Mouse (Mus musculus): ENCODE results near the gene Ccnt1. TPM values are rescaled to one million over a fixed set of nuclear protein-coding genes. Genes with fewer than 3 reads are reported as not detected.

Gene Ccnt1
- total RNA-seq (2014; fragmentation: Nextera tagmentation) (66.8 and 70.7 TPM in 2 replicates), total RNA-seq (2017) (80.8 and 88.3 TPM in 2 replicates)

DNA sequence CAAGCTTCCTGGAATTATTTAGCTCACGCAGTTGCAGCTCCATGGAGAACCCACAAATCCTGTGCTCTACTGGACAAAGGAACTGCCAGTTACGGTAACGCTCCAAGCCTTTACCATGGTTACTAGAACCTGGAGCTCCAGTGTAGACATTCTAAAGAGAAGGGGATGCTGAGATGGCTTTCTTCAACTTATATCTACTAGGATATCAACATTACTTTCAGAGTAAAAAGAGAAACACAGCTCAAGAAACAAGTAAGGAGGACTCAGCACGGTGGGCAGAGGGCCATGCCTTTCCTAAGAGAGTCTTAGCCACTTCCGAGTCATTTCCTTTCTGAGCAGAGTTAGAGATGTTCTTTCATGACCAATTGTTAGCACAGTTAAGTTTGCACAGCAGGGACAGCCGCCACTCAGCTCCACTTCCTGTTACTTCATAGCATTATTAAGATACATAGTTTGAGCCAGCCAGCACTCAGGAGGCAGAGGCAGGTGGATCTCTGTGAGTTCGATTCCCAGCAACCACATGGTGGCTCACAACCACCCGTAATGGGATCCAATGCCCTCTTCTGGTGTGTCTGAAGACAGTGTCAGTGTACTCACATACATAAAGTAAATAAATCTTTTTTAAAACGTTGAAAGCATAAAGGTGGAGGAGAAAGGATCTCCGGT is at the start of gene Ccnt1, which contains the start of gene 4930415O20Rik:
Ccnt1 (minus strand) TSS at position 51 of the 666 bp plus-strand sequence.
4930415O20Rik (plus strand) TSS at position 132 of the 666 bp plus-strand sequence.
- no peak for ATAC-seq (replicated peaks; ENCODE audit: low FRiP score, low TSS enrichment, poor library complexity, severe bottlenecking)

DNA sequence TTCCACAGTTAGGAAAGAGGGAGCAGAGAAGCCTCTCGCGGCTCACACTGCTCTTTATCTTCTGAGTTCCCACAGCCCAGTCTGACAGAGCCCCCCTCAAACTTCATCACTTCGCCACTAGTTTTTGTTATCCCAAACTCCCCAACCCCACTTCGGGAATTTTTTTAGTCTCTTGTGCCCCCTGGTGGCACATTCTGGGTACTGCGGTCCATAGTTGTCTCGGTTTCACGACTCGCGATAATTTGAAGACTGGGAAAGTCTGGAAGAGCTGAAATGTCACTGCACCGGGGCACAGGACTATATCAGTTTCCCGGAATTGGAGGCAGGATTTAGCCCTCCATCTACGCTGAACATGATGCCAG is 46.4 kb upstream of the Ccnt1 start:
- ATAC-seq (replicated peaks; ENCODE audit: low FRiP score, low TSS enrichment, poor library complexity, severe bottlenecking), result peak; percentile 44

DNA sequence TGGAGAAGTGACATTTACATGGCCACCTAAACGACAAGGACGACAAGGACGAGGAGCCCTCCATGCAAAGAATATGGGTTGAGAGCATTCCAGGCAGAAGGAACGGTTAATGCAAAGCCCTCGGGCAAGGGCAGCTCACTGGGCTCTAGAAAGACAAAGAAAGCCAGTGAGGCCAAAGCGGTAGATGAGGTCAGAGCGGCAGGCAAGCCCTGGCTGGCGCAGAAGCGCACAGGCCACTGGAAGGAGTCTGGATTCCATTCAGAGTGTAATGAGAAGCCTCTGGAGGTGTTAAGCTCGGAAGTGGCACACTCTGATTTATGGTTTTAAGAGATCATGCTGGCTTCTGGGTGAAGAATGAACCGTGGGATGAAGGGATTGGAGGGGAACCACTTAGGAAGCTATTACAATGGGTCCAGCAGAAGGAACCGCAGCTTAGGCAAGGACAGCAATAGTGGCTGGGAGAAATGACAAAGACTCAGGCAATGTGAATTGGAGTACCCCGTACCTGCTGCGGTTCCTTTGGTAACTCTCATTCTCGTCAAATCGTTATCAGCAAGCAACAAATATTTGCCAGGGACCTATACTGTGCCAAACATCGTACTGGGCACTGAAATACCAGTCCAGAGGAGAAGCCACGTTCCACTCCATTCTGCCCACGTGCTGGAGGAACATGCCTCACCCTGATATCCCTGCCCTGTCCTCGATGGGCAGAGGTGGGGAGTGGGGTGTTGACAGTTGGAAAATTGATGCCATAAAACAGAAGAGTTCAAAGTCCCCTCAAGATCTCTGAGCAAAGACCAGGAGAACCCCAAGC is 45.8 kb upstream of the Ccnt1 start:
- peak; percentile 32 for ATAC-seq (replicated peaks; ENCODE audit: low FRiP score, low TSS enrichment, poor library complexity, severe bottlenecking)

DNA sequence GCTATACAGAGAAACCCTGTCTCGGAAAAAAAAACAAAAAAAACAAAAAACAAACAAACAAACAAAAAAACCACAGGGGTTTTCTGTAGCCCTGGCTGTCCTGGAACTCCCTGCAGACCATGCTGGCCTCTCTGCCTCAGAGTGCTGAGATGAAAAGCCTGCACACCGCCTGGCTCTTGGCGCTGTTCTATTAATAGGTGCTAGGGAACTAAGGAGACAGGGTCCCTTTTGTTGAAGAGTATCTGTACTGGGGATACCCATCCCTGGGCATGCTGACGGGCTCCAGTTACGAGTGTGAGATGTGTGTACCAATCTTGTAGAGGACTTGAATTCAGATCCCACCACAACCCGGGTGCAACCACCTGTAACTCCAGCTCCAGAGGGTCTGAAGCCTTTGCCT is 45.0 kb upstream of the Ccnt1 start:
- no peak for ATAC-seq (replicated peaks; ENCODE audit: low FRiP score, low TSS enrichment, poor library complexity, severe bottlenecking)

DNA sequence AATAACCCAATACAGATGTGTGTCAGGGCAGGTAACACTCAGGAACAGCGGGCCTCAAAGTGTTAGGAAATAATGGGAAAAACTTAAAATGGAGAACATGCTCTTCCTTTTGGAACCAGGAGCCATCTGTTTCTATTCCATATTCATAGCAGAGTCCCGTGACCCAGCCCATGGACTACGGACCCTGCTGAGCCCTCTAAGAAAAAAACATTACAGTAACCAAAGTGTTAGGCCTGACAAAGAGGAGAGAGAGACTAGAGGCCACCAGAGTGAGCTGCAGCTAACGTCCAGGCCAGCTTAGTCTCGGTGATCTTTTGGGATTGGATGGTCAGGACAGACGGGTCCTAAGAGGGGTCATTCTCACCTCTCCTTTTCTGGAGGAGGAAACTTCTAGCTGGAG is 44.2 kb upstream of the Ccnt1 start:
- no peak for ATAC-seq (replicated peaks; ENCODE audit: low FRiP score, low TSS enrichment, poor library complexity, severe bottlenecking)

DNA sequence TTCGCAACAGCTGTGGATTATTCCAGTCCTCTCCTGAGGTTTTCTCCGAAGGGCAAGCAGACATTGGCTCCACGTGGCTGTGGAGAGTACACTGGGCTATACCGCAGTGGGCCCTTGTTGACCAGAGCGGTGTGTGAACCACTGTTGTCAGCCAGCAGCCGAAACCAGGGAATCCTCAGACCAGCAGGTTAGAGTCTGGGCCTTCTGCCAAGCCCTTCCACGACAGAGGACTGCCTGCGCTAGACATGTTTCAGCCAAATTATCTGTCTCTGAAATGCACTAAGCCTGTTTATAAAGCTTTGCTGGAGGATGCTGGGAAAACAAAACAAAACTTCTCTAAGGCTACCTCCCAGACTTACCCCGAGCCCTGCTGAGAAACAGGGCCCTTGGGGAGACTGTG is 43.8 kb upstream of the Ccnt1 start:
- peak; percentile 68 for ATAC-seq (replicated peaks; ENCODE audit: low FRiP score, low TSS enrichment, poor library complexity, severe bottlenecking)

DNA sequence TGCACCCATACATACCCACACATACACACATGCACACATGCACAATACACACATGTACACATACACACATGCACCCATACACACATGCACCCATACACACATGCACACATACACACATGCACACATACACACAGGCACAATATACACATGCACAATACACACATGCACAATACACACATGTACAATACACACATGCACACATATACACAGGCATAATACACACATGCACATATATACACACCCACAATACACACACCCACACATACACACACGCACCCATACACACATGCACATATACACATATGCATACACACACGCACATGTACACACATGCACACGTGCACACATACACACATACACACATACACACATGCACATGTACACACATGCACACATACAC is 41.5 kb upstream of the Ccnt1 start:
- ATAC-seq (replicated peaks; ENCODE audit: low FRiP score, low TSS enrichment, poor library complexity, severe bottlenecking), result no peak

DNA sequence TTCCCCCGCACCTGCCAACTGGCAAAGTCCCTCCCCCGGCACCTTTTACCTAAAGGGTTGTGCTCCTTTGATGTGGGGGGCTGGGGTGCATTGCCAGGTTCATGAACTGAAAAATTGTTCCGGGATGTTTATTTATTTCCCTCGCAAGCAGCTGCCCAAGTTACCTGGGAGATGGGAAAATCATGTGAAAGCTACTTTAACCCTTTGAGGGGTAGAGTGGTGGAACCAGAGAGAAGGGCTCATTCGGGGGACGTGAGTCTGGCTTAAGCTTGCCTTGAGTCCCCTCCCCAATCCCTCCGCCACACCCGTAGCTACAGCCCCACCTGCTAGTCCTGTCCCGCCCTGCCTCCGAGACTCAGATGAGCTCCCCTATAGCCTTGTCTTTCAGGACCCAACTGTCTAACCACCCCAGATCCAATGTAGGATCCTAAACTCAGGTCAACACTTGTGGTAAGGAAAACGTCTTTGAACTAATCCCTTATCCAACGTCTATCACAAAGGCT is 39.5 kb upstream of the Ccnt1 start:
- ATAC-seq (replicated peaks; ENCODE audit: low FRiP score, low TSS enrichment, poor library complexity, severe bottlenecking), result no peak

DNA sequence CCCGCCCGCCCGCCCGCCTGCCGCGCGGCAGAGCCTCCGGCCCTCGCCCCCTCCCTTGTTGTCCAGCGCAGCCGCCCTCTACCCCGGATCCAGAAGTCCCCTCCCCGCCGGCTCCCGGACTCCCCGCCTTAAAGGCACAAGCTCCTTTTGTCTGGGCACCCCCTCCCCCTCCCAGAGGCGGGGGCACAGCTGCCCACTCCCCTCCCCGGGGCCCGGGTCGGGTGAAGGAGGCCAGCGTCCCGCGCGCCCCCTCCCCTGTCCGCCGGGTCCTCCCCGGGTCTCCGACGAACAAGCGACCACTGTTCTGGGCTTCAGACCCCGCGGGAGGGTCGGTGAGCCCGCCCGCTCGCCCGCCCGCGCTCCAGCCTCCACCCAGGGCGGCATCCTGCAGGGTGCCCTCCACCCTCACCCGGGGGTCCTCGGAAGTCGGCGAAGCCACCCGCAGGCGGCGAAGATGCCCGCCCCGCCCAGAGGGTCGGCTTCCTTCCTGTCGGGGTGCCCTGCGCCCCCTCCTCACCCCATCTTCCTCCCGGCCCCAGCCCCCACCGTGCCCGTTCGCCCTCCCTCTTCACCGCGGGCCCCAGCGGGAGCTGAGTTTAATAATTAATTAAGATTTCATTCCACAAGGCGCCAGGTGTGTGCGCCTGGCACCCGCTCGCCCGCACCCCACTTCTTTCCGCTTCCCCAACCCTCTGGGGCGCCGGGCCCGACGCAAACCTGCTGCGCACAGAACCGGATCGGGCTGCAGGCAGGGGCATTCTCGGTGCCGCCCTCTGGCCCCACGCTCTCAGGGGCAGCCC is 38.8 kb upstream of the Ccnt1 start, which contains the start of gene Adcy6:
Adcy6 (minus strand) TSS at position 746 of the 800 bp plus-strand sequence.
- ATAC-seq (replicated peaks; ENCODE audit: low FRiP score, low TSS enrichment, poor library complexity, severe bottlenecking), result no peak

DNA sequence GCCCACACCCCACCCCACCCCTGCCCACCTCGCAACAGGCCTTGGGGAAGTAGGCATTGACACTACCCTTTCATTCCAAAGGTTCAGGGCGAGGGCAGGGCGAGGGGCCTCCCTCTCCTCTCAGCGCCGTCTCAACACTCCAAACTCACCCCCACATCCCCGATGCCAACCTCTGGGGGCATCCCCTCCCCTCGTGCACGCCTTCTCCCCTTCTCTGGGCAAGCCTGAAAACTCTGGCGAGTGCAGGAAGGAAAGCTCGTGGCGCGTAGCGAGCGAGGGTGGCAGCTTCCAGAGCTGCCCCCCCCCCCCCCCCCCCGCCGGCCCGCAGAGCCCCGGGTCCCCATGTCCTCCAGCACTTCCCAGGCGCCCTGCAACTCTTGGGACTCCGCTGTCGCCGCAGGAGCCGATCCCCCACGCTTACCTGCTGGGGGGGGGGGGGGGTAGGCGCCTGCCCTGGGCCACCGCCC is 38.1 kb upstream of the Ccnt1 start:
- no peak; the same call in 1 of the 2 replicates for ATAC-seq (replicated peaks; ENCODE audit: low FRiP score, low TSS enrichment, poor library complexity, severe bottlenecking)

DNA sequence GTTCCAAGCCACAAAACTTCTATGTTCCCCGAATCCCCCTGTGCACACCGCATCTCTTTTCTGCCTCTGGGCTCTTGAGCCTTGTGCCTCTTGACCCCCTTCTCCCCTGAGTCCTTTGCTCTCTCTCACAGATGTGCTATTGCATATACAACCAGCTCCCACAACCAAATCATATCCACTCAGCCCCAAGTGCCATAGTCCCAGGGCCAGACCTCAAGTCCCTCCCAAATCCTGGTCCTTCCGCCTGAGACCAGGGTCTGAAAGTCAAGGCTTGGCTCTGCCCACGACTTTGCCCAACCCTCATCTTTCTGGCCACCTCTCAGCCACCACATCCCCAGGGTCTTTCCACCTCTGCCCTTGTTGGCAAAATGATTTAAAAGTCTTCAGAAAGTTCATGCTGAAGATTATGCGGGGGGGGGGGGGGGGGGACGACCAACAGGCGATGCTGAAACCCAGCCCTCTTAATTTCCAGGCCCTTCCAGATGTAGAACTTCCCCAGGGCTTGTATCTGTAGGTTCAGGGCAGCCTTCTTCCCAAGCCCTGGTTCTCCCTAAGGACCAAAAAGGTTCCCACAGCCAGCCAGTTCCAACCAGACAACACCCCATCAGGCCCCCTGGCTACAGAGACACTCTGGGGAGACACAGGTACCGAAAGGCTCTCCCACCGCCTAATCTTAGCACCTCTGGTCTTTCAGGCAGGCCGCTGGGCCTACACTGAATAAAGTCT is 37.5 kb upstream of the Ccnt1 start:
- no peak for ATAC-seq (replicated peaks; ENCODE audit: low FRiP score, low TSS enrichment, poor library complexity, severe bottlenecking)

DNA sequence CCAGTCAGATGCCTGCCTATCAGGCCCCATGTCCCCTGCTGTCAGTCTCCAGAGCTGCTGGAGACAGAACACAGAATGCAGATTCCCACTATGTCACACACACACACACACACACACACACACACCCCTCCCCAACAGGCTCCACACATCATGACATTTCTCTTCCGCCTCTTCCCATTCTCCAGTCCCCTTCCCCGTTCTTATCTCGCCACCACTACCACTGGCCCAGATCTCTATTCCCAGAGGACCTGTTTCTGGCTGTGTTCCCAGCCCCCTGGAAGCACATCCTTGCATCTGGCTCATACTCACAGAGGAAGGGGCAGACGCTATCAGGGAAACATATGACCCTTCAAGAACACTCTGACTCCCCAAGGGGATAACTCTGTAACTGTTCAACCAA is 36.8 kb upstream of the Ccnt1 start:
- no peak for ATAC-seq (replicated peaks; ENCODE audit: low FRiP score, low TSS enrichment, poor library complexity, severe bottlenecking)

DNA sequence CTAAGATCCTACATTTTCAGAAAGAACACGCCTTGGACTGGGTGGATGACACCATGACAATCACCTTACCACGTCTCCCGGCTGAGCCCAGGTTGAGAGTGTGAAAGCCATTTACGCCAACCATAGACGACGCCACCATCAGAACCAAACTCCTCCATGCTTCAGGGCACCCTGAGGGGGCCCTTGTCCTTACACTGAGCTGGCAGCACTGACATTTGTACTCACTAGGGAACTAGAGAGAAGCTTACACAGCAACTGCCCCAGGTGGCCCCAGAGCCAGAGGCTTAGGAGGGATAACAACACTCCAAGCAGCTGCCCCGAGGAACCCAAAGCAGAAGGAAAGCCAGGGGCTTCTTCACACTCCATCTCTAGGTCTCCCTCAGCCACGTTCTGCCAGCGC is 36.0 kb upstream of the Ccnt1 start:
- no peak for ATAC-seq (replicated peaks; ENCODE audit: low FRiP score, low TSS enrichment, poor library complexity, severe bottlenecking)

DNA sequence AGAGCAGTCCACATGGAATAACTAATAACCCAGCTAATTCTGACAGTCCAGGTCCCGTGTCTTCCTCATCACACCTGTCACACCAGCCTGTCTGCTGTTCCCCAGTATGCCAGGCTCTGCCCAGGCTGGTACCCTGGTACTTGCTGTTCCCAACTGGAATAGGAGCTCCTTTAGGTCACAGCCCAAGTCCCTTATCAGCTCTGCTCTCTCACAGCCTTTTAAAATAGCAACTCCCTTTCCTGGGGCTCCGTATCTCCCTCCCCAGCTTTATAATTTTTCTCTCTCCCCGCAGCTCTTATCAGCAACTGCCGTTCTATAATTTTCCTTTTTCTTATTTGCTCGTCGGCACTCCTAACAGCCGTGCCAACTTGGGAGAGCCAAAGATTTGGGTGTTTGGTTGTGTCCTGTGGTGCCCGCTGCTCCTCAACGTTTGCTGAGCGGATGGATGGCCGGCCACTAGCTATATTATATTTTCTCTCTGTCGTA is 35.4 kb upstream of the Ccnt1 start:
- peak; percentile 68 for ATAC-seq (replicated peaks; ENCODE audit: low FRiP score, low TSS enrichment, poor library complexity, severe bottlenecking)

DNA sequence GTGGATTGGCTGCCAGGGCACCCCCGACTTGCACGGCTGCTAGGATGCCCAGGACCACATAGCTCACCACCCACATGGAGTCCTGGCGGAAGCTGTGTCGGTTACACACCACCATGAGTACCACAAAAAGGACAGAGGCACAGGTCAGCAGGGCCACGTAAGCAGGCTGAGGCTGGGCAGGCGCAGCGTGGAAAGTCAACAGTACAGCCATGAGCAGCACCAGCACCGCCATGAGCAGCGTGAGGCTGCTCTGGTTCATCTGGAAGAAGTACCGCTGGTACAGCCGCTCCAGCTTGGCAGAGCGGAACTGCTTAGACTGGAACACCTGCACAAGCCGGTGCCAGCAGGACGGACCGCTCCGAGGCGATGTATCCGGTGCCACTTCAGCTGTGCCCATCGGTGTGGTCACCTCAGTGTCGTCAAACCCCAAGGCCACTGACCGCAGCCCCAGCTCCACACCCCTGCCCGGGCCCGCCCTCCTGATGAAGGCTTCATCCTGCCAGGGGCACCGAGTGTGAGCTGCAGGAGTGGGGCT is 33.4 kb upstream of the Ccnt1 start:
- ATAC-seq (replicated peaks; ENCODE audit: low FRiP score, low TSS enrichment, poor library complexity, severe bottlenecking), result no peak

DNA sequence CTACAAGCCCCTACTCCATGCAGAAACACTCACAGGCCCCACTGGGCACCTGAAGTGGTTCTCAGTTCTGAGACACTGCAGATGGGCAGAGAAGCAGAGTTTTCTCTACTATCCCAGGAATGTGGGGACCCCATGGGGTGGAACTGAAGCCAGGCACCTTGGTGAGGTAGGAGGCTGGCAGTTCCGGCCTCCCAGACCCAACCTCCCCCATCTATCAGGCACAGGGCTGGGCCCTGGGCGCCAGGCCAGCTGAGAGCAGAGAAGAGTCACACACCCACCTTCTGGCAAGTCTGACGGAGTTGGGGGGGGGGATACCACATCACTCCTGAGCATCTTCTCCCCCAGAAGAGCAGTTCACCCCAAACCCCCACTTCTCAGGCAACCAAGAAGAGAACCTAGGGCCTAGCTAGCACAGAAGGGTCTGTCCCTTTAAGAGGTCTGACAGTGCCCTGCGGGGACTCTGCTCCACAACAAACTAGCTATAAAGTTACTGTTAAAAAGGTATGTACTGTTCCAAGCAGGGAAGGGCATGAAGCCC is 32.3 kb upstream of the Ccnt1 start:
- ATAC-seq (replicated peaks; ENCODE audit: low FRiP score, low TSS enrichment, poor library complexity, severe bottlenecking), result peak; percentile 29; the same call in 1 of the 2 replicates

DNA sequence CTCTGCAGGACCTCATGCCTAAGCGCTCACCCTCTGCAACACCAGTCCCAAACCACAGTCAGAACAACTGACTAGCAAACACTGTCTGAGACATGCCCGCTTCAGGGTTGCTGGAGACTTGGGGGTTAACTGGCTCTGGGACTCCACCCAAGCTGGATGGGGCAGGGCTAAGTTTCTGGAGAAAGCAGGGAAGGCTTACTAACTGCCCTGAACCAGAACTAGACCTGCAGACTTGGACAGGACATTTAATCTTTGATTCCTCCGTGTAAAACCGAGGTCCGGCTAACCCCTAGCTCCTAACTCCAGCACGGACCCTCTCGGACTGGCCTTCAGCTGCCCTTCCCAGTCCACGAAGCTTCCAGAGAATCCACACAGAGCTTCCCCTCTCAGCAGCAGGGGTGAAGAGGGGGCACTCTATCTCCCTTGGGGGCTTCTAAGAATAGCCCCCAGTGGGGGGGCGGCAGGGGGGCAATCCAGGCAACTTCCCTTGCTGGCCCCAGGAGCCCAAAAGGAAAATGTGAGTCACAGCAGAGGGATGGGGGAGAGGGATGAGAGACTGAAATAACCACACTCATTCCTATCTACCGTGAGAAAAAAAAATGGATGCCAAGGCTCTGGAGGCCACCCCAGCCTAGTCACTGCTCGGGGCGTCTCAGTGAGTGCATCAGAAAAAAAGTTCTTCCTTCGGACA is 31.6 kb upstream of the Ccnt1 start:
- ATAC-seq (replicated peaks; ENCODE audit: low FRiP score, low TSS enrichment, poor library complexity, severe bottlenecking), result peak; percentile 58

DNA sequence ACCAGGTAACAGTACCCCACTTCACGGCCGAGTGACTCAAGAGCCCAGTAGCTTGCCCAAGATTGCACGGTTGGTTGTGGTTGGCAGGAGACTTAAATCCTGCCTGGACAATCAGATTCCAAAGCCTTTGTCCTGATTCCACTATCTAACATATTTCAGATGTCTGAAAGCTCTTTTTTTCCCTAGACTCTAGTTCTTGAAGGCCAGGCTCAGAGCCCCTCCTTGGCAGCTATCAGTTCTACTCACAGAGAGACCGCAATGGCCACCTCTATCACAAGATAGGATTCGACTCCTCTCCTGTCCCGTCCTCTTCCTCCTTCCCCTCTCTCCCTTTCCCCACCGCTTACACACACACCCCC is 31.1 kb upstream of the Ccnt1 start:
- peak; percentile 41 for ATAC-seq (replicated peaks; ENCODE audit: low FRiP score, low TSS enrichment, poor library complexity, severe bottlenecking)
